Mouse (Mus musculus) T-helper 17 cell (primary cell): ENCODE measurements at regions not wholly inside any gene's neighbourhood (a gene's known extent, or its start where the extent isn't known, plus 50 kb on each side); places are given as distances from the start of the nearest gene placed in this dataset.

Experiments used
- in situ Hi-C, 2 experiments: fragments of 300-600 bp; cut with MboI, MseI; formaldehyde crosslinking; loops; 1 replicate in 1 of 2; 2 replicates in 1 of 2; pipeline ENCODE4 v1.15.1; 2025; ENCODE audit warnings: high pct_unique_total_duplicates in 2 of 2

- in situ Hi-C loops: loop anchor here in 1 of 2 experiments (10.0 kb wide), 1 partner anchor 1068 kb away; no protein-coding TSS in a partner anchor
Observed at GRCm38 (mm10) chr2:116942321-116942791, 63.9 kb downstream of the Tmco5 start.

DNA sequence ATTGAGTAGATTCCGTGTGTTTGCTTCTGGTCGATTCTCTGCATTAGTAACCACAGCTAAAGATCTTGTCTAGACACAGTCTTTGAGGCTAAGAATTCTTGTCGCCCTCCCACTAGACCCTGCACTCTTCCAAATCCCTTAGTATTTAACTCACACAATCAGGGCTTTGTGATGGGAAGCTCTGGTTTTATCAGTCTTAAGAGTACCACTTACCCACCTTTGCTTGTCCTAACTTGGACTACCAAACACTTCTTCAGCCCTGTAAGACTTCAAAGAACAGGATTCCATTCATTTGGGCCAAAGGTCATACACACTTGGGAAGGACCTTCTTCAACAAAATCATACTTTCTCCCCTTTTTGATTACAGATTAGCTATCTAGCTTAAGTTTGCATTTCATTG lies 70.0 kb downstream of the Tmco5 start:
- in situ Hi-C loops: loop anchor here in 1 of 2 experiments (10.0 kb wide), 1 partner anchor 1074 kb away; no protein-coding TSS in a partner anchor

DNA sequence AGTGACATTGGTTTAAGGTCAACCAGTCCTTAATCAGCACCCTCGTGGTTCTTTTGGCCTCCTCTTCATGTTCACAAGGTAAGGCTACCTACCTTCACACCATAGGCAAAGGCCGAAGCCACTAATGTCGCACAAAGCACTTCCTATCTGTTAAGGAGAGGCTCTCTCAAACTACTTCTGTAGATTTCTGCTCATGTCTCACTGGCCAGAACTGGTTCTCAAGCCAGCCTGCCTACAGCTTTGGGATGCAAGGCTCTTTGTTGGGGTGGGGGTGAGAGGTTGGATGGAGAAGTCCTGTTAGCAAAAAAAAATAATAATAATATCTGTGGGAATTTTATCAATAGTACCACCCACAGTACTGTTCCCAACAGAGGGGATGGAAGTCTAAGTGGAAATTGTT lies 71.2 kb downstream of the Tmco5 start:
- in situ Hi-C loops: loop anchor here in 1 of 2 experiments (10.0 kb wide), 1 partner anchor 1075 kb away; no protein-coding TSS in a partner anchor

- in situ Hi-C loops: no loop called here
Observed at GRCm38 (mm10) chr2:116950154-116950553, 71.7 kb downstream of the Tmco5 start.

GRCm38 (mm10) chr2:116951481-116951880 lies 73.0 kb downstream of the Tmco5 start:
- in situ Hi-C loops: no loop called here

DNA sequence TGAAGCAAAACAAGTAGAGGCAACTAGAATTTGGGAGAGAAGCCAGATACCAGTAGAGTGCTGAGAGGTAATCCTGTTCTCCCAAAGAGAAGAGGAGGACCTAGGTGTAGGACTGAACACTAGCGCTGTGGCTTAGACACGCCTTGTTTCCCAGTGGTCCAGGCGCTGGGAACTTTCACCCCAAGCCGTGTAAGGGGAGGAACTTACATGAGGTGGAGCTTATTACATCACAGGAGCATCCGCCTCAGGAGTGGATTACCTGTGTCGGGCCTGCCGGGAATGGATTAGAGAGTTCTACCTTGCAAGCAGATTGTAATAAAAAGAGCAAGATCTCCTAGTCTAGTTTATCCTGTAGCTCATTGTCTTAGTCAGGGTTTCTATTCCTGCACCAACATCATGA lies 75.8 kb downstream of the Tmco5 start:
- in situ Hi-C loops: no loop called here

DNA sequence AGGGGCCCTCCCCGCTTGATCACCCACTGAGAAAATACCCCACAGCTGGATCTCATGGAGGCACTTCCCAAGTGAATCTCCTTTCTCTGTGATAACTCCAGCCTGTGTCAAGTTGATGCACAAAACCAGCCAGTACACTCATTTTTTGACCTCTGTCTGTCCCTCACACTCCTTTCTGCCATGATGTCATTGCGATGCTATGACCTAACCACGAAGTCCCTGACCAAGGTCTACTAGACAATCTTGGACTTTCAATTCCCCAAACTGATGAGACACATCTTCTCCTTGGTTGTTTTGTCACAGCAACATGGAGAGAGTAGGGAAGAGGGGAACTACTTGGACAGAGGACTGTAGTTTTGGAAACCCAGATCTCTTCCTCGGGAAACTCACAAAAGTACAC lies 76.4 kb downstream of the Tmco5 start:
- in situ Hi-C loops: no loop called here

DNA sequence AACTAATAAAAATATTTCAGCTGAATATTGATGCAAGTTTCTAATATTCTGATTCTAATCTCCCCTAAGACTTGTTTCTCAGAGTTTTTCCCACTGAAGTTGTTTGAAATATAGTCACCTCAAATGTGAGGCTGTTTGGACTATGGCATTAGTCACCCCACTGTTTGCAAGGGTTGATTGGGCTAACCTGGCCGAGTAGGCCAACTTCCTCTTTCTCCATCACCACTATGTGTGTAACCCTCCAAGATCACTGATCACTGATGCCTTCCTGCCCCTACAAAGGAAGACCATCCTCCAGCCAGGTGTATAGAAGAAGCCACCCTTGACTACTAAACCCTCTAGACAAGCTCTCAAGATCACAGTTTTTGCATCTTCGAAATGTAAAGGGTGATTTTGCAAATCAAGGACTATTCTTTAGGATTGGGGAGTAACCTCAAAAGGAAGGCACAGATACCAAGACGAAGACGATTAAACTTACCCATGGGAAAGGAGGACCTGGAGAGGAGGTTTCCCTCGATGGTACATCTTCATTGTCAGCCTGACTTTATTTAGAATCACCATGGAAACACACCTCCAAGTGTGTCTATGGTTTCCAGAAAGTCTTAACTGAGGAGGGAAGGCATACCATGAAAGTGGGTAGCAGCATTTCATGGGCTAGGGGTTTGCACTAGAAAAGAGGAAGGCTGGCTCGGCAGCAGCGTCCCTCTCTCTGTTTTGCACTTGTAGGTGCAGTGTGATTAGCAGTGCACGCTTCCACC lies 84.8 kb downstream of the Tmco5 start:
- in situ Hi-C loops: loop anchor here (10.0 kb wide), 2 partner anchors 58 to 392 kb away; no protein-coding TSS in a partner anchor

DNA sequence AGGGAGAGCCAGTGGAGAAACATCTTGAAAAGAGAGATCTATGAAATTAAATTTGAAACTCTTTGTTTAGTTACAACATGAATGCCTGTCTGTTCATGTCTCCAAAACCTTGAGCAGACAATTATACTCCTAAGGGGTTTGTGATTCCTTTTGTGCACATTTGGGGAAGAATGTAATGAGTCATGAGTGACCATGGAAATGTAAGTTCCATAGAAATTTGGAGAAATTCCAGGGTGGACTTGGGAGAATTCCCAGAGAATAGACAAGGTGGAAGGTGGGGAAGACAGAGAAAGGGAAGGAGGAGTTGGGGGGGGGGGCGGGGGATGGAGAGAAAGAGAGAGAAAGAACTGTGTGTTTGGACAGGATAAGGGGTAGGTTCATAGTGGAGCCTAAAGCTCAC lies 87.8 kb downstream of the Tmco5 start:
- in situ Hi-C loops: loop anchor here (5.0 to 10.0 kb wide), 3 partner anchors 61 to 389 kb away; no protein-coding TSS in a partner anchor

- in situ Hi-C loops: no loop called here
Observed at GRCm38 (mm10) chr2:116971666-116972613, 93.4 kb downstream of the Tmco5 start.

- in situ Hi-C loops: no loop called here
Observed at GRCm38 (mm10) chr2:116972614-116972985, 94.1 kb downstream of the Tmco5 start.

GRCm38 (mm10) chr2:116973441-116973840 lies 95.0 kb downstream of the Tmco5 start:
- in situ Hi-C loops: no loop called here

GRCm38 (mm10) chr2:116974152-116974551 lies 95.7 kb downstream of the Tmco5 start:
- in situ Hi-C loops: no loop called here

- in situ Hi-C loops: loop anchor here in 1 of 2 experiments (5.0 kb wide), 2 partner anchors 43 to 143 kb away; no protein-coding TSS in a partner anchor
Observed at GRCm38 (mm10) chr2:116974569-116975060, 96.1 kb downstream of the Tmco5 start.

- in situ Hi-C loops: loop anchor here in 1 of 2 experiments (5.0 kb wide), 2 partner anchors 42 to 142 kb away; no protein-coding TSS in a partner anchor
Observed at GRCm38 (mm10) chr2:116975091-116975600, 96.7 kb downstream of the Tmco5 start.

DNA sequence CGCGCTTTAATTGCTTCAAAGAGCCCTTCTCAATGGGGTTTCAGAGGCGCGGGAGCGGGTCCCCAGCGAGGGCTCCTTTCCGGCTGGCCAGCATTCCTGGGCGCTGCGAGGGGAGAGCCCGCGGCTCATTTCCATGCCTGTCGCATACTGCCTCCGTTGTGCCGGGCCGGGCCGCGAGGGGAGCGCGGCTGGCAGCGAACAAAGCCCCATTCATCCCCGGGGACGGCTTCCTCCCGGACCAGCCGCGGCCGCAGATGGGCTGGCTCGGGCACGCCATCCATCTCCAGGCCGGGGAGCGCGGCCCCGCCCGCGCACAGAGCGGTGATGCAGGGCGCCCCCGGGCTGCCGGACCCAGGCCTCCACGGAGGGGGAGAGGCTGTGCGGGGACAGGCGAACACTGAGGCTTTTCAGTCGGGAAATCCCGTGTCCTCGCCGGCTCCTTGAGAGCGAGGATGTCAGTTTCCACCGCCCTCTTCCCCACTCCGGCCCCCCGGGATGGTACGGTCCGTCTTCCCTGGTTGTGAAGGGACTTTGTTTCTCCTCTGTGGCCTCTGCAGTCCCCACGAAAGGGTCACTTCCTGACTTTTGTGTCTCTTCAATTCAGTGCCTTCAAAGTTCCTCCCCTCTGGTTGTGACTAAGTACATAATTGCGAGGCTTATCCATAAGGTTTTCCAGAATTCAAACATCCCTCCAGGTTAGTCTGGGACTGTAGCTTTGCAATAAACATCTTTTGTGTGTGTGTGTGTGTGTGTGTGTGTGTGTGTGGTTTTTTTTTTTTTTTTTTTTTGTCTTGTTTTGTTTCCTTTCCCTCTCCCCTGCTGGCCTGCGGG lies 97.3 kb downstream of the Tmco5 start:
- in situ Hi-C loops: loop anchor here in 1 of 2 experiments (5.0 kb wide), 2 partner anchors 41 to 141 kb away; no protein-coding TSS in a partner anchor

- in situ Hi-C loops: loop anchor here in 1 of 2 experiments (5.0 kb wide), 2 partner anchors 41 to 141 kb away; no protein-coding TSS in a partner anchor
Observed at GRCm38 (mm10) chr2:116976432-116976750, 97.9 kb downstream of the Tmco5 start.

- in situ Hi-C loops: loop anchor here in 1 of 2 experiments (5.0 kb wide), 2 partner anchors 40 to 140 kb away; no protein-coding TSS in a partner anchor
Observed at GRCm38 (mm10) chr2:116976951-116977503, 98.5 kb downstream of the Tmco5 start.

GRCm38 (mm10) chr2:116977771-116978600 lies 99.5 kb downstream of the Tmco5 start:
- in situ Hi-C loops: loop anchor here in 1 of 2 experiments (5.0 kb wide), 2 partner anchors 39 to 139 kb away; no protein-coding TSS in a partner anchor
